Comparison of ENCODE assay signal across 8 mouse cellular contexts in genomic region chrX:162643789-162644092, GRCm38 (mm10). TPM values are rescaled to one million over a fixed set of nuclear protein-coding genes. Genes with fewer than 3 reads are reported as not detected.
DNase-seq lines count a peak whose midpoint lies in the region; ATAC-seq and TF ChIP-seq lines count a peak whose summit lies in the region.

No protein-coding gene starts in this region.

- H3K4me2 ChIP-seq in liver, embryonic 14.5 days (ENCODE audit: low read depth) = peak overlapping the region; percentile 91

- no peak for TF ChIP-seq POLR2A in testis, adult 2 months (IDR thresholded peaks at IDR 0.05; ENCODE audit: control insufficient read depth, low read depth, low read length)

- no peaks in the 10 kb centered on the region for H3K36me3 ChIP-seq in testis, adult 2 months (ENCODE audit: control insufficient read depth, insufficient read depth, low read length)
- H3K36me3 ChIP-seq in liver, embryonic 14.5 days (replicated peaks; ENCODE audit: control insufficient read depth, insufficient read depth, low read depth) = no peaks in the 10 kb centered on the region

- H3K27ac ChIP-seq in gastrocnemius, adult 2 months = no peak overlapping the region
- H3K27ac ChIP-seq in testis, adult 2 months (ENCODE audit: control insufficient read depth, insufficient read depth, low read depth, low read length) = no peak overlapping the region
- no peak overlapping the region for H3K27ac ChIP-seq in liver, embryonic 14.5 days

- DNase-seq in gastrocnemius, adult 2 months = no peak
- DNase-seq in gastrocnemius, postnatal 14 days = no peak
- no peak for DNase-seq in testis, postnatal 10 days (ENCODE audit: low spot score)
- DNase-seq in liver, embryonic 14.5 days (ENCODE audit: low read depth in 3 of 3, low spot score in 3 of 3) = no peak
- no peak for DNase-seq in right cerebral cortex, adult 18-20 months
- DNase-seq in cerebellum, postnatal 36 days = no peak
- DNase-seq in retina, embryonic 14.5 days (ENCODE audit: low spot score) = no peak

- no peaks in the 10 kb centered on the region for H3K27me3 ChIP-seq in testis, adult 2 months (ENCODE audit: control insufficient read depth, insufficient read depth, low read length)
- no peaks in the 10 kb centered on the region for H3K27me3 ChIP-seq in liver, embryonic 14.5 days (ENCODE audit: control insufficient read depth, insufficient read depth, low read length)

- 14% methylated on average over 4 of the region's 4 CpGs for WGBS in liver, embryonic 14.5 days (ENCODE audit: insufficient replicate concordance)

- H3K9me3 ChIP-seq in liver, embryonic 14.5 days (ENCODE audit: control insufficient read depth, low read length) = no peaks in the 10 kb centered on the region

- ATAC-seq in liver, embryonic 14.5 days (ENCODE audit: insufficient read depth) = no peak

- no peak for TF ChIP-seq EP300 in liver, embryonic 14.5 days (IDR thresholded peaks at IDR 0.05; ENCODE audit: low read depth)

- H3K9ac ChIP-seq in liver, embryonic 14.5 days (replicated peaks) = no peak overlapping the region

- TF ChIP-seq CTCF in gastrocnemius, adult 2 months (IDR thresholded peaks at IDR 0.05) = no peak
- no peak for TF ChIP-seq CTCF in testis, adult 2 months (IDR thresholded peaks at IDR 0.05; ENCODE audit: control insufficient read depth, insufficient read depth, insufficient replicate concordance, low read depth, low read length)
- no peak for TF ChIP-seq CTCF in liver, embryonic 14.5 days (IDR thresholded peaks at IDR 0.05; ENCODE audit: low read depth)

- peak overlapping the region; percentile 81 for H3K4me3 ChIP-seq in gastrocnemius, adult 2 months
- peak overlapping the region; percentile 73 for H3K4me3 ChIP-seq in testis, adult 2 months (ENCODE audit: control insufficient read depth, low read depth, low read length)
- peak overlapping the region; percentile 7 to 75; a peak in 3 of 4 replicates for H3K4me3 ChIP-seq in liver, embryonic 14.5 days (ENCODE audit: insufficient read depth in 1 of 2, low read depth in 2 of 2, low read length in 2 of 2)

- intact Hi-C loops in gastrocnemius, adult 2 months (cut with DNase I) = no loop called here
- intact Hi-C loops in gastrocnemius, postnatal 14 days (cut with DNase I; ENCODE audit: low total_unique reads) = no loop called here

- peaks cover 2% of the 10 kb centered on the region; the same call in 1 of the 2 replicates for H3K4me1 ChIP-seq in testis, adult 2 months (ENCODE audit: control insufficient read depth, insufficient read depth, low read length)
- H3K4me1 ChIP-seq in liver, embryonic 14.5 days (replicated peaks; ENCODE audit: control insufficient read depth in 2 of 2, insufficient read depth in 2 of 2, low read length in 1 of 2) = peaks cover 0 to 10% of the 10 kb centered on the region in 2 experiments; a peak in 3 of 4 replicates

RNA-seq across cellular contexts. Expression of gene Reps2, which starts 0.3 kb away (rescaled TPM):
- under 1 TPM; 0.92 to 0.95 TPM for total RNA-seq in gastrocnemius, adult 2 months (2021)
- 1 to 10 TPM; 1.7 to 2.9 TPM for total RNA-seq in gastrocnemius, postnatal 14 days (2021)
- polyA plus RNA-seq in testis, adult 2 months (2012; rRNA removed) = 0.81 and 1.1 TPM in 2 replicates
- polyA plus RNA-seq in liver, embryonic 14.5 days (2012; rRNA removed) = 0.51 and 0.63 TPM in 2 replicates
- polyA plus RNA-seq in liver, embryonic 14.5 days (2014; fragmentation: Nextera tagmentation; extraction: Ambion mirVana) = 0.52 and 0.95 TPM in 2 replicates
